Mouse (Mus musculus): ENCODE results near the gene Tagap1. TPM values are rescaled to one million over a fixed set of nuclear protein-coding genes. Genes with fewer than 3 reads are reported as not detected.
"Not testable (repeated sequence)": the region's sequence is repeated elsewhere in the genome, so short reads cannot be mapped to it uniquely, and the experiment has no call there.

Tagap1 gene
- polyA plus RNA-seq, 1 experiment from 2014 or later: 31.1 TPM

- not testable (repeated sequence) for H3K4me2 ChIP-seq (ENCODE audit: low read depth, low read length); H3K4me3 ChIP-seq (ENCODE audit: low read length); H3K9ac ChIP-seq (ENCODE audit: low read length); H3K27ac ChIP-seq (ENCODE audit: low read length); H3K36me3 ChIP-seq (ENCODE audit: control insufficient read depth, insufficient read depth); H3K4me1 ChIP-seq (ENCODE audit: control insufficient read depth, insufficient read depth, low read length); ATAC-seq (replicated peaks; ENCODE audit: extremely low read depth, insufficient read depth, low FRiP score); H3K27me3 ChIP-seq (ENCODE audit: control insufficient read depth, insufficient read depth, low read length); H3K9me3 ChIP-seq (replicated peaks; ENCODE audit: control insufficient read depth, low read length)
- no CpG with 5 or more reads among the region's 1 CpGs for WGBS
Observed at GRCm38 (mm10) chr17:6967673-6968072, 6.7 kb upstream of the Tagap1 start.

DNA sequence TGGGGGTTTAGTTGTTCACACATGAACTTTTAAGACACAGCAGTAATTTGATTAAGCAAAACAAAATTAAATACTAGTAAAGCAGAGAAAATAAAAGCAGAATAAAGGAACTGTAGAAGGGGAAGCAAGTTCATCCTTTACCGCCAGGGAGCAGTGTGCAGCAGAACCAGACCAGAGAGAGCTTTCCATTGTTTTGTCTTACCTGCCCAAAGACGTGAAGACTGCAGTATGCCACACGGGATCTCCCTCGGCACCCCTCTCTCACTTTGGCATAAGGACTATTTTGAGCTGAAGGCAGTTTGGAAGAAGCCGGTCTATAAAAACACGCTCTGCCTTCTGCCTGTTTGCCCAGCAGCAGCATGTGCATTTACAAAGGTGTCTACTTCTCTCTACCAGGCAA lies 4.4 kb upstream of the Tagap1 start:
- not testable (repeated sequence) for H3K4me2 ChIP-seq (ENCODE audit: low read depth, low read length); H3K36me3 ChIP-seq (ENCODE audit: control insufficient read depth, insufficient read depth); H3K27me3 ChIP-seq (ENCODE audit: control insufficient read depth, insufficient read depth, low read length); H3K27ac ChIP-seq (ENCODE audit: low read length); H3K9ac ChIP-seq (ENCODE audit: low read length); H3K4me1 ChIP-seq (ENCODE audit: control insufficient read depth, insufficient read depth, low read length); H3K9me3 ChIP-seq (replicated peaks; ENCODE audit: control insufficient read depth, low read length); ATAC-seq (replicated peaks; ENCODE audit: extremely low read depth, insufficient read depth, low FRiP score); H3K4me3 ChIP-seq (ENCODE audit: low read length)
- 9% methylated on average over 5 of the region's 6 CpGs for WGBS

GRCm38 (mm10) chr17:6962936-6963335 lies 2.0 kb upstream of the Tagap1 start:
- not testable (repeated sequence) for H3K27ac ChIP-seq (ENCODE audit: low read length); H3K4me1 ChIP-seq (ENCODE audit: control insufficient read depth, insufficient read depth, low read length); H3K9me3 ChIP-seq (replicated peaks; ENCODE audit: control insufficient read depth, low read length); H3K9ac ChIP-seq (ENCODE audit: low read length); H3K36me3 ChIP-seq (ENCODE audit: control insufficient read depth, insufficient read depth); H3K4me3 ChIP-seq (ENCODE audit: low read length); H3K27me3 ChIP-seq (ENCODE audit: control insufficient read depth, insufficient read depth, low read length); H3K4me2 ChIP-seq (ENCODE audit: low read depth, low read length); ATAC-seq (replicated peaks; ENCODE audit: extremely low read depth, insufficient read depth, low FRiP score)
- WGBS: 33% methylated on average over 4 of the region's 4 CpGs

DNA sequence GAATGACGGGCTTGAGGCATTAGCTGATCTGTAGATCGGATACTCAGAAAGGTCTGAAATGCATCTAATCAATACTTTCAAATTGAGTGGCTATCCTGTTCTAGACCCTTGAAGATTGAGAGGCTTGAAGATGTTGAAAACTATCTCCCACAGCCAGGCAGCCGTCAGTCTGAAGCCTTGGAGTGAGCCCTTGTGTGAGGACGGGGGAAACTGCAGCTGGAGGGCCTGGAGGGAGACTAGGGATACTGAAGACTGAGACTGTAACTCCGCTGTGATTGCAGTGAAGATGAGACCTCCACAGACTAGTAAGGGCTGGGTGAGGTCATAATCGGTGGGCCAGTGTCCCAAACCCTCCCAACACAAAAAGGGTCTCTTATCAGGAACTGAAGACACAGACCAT lies 1.4 kb upstream of the Tagap1 start:
- H3K27me3 ChIP-seq (ENCODE audit: control insufficient read depth, insufficient read depth, low read length); H3K36me3 ChIP-seq (ENCODE audit: control insufficient read depth, insufficient read depth); H3K4me3 ChIP-seq (ENCODE audit: low read length); H3K4me1 ChIP-seq (ENCODE audit: control insufficient read depth, insufficient read depth, low read length); H3K9ac ChIP-seq (ENCODE audit: low read length); H3K4me2 ChIP-seq (ENCODE audit: low read depth, low read length); H3K9me3 ChIP-seq (replicated peaks; ENCODE audit: control insufficient read depth, low read length); ATAC-seq (replicated peaks; ENCODE audit: extremely low read depth, insufficient read depth, low FRiP score); H3K27ac ChIP-seq (ENCODE audit: low read length): not testable (repeated sequence)
- whole genome bisulfite sequencing: 78% methylated on average over 3 of the region's 6 CpGs

DNA sequence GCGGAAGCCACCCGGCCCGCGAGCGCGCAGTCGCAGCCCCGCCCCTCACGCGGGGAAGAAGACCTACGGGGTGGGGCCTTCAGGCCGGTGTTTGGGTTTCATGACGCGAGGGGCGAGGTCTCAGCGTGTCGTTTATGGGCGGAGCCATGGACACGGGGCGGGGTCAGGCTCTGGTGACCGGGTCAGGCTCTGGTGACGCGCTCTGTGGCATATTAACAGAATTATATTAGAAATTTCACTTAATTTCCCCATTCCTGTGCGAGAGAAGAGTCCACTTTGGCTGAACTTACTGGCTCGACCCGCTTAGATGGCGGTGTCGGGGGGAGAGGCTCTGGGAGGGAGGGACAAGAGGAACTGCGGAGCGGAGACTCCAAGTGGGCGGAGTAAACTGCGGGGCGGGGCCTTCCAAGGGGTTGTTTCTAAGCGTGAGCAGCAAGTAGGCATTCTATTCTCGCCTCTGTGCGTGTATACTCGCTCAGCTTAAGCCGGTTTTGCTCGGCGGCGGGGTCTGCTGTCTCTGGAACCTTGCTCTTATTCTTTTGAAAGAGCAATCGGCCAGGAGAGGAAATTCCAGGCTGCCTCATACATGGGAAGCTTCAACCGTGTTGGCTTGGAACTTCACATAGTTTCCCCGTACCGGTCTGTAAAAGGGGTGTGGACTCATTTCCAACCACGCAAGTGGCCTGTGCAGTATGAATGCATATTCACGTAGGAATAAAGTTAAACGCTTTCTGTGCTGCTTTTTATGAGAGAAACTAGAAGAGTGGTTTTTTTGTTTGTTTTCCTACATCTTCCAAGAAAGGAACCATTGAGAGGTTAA lies 435 bp upstream of the Tagap1 start:
- H3K9ac ChIP-seq (ENCODE audit: low read length); H3K4me1 ChIP-seq (ENCODE audit: control insufficient read depth, insufficient read depth, low read length); H3K9me3 ChIP-seq (replicated peaks; ENCODE audit: control insufficient read depth, low read length); H3K36me3 ChIP-seq (ENCODE audit: control insufficient read depth, insufficient read depth); H3K27me3 ChIP-seq (ENCODE audit: control insufficient read depth, insufficient read depth, low read length): not testable (repeated sequence)
- under 1% methylated on average over 16 of the region's 48 CpGs for WGBS
- peak; percentile 97 for ATAC-seq (replicated peaks; ENCODE audit: extremely low read depth, insufficient read depth, low FRiP score)
- H3K27ac ChIP-seq (ENCODE audit: low read length): peak overlapping the region; percentile 25; the same call in 1 of the 2 replicates
- H3K4me3 ChIP-seq (ENCODE audit: low read length): peak overlapping the region; percentile 38
- H3K4me2 ChIP-seq (ENCODE audit: low read depth, low read length): peak overlapping the region; percentile 56

DNA sequence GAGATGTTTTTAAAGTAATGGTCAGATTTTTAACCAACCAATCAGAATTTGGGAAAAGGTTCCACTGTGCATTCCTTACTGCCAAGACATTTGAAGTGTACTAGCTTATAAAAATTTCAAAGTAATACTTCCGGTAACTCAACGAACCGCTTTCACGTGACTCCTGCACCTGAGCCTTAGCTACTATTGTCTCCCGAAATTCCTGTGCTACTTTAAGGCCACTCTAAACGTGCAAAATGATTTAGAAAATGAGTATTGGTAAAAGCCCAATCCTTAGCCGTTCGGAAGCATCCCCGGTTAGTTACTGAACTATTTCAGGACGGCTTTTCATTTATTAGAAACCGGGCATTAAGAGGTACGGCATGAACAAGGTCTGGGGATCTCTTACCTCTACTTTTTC lies 607 bp downstream of the Tagap1 start:
- under 1% methylated on average over 12 of the region's 12 CpGs for WGBS
- not testable (repeated sequence) for H3K9me3 ChIP-seq (replicated peaks; ENCODE audit: control insufficient read depth, low read length); H3K36me3 ChIP-seq (ENCODE audit: control insufficient read depth, insufficient read depth); H3K27ac ChIP-seq (ENCODE audit: low read length); H3K27me3 ChIP-seq (ENCODE audit: control insufficient read depth, insufficient read depth, low read length); H3K4me1 ChIP-seq (ENCODE audit: control insufficient read depth, insufficient read depth, low read length); ATAC-seq (replicated peaks; ENCODE audit: extremely low read depth, insufficient read depth, low FRiP score)
- Histone ChIP-seq H3K4me2 (ENCODE audit: low read depth, low read length) (peak overlapping the region; percentile 55), H3K4me3 (ENCODE audit: low read length) (peak overlapping the region; percentile 59), H3K9ac (ENCODE audit: low read length) (peak overlapping the region; percentile 71)

DNA sequence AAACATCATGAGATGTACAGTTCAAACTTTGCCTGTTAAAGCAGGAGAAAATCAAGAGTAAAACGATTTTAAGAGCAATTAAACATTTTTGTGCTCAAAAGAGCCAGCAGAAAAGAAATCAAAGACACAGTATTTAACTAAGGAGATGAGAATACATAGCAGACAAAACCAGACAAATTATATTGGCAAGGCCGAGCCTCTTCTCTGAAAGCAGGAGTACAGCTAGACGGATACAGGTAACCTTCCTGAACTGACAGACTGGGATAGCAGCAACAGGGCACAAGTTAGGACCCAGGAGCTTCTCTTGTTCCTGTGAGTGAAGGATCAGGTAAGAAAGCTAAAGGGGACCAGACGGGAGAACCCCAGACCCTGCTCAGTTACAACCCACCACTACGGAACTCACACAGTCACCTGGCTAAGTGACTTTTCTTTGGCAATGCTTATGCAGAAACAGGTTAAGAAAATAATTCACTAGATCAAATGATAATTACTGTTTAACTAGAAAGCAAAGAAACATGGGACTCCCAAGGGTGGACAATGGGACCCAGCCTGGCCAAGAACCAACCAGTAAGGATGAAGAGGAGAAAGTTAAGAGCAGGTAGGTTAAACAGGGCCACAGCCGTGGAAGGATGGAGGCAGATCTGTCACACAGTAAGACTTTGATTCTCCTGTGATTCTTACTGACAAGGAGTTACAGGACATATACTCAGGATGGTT lies 1.3 kb downstream of the Tagap1 start:
- ATAC-seq (replicated peaks; ENCODE audit: extremely low read depth, insufficient read depth, low FRiP score); H3K9ac ChIP-seq (ENCODE audit: low read length); H3K9me3 ChIP-seq (replicated peaks; ENCODE audit: control insufficient read depth, low read length); H3K27ac ChIP-seq (ENCODE audit: low read length); H3K4me1 ChIP-seq (ENCODE audit: control insufficient read depth, insufficient read depth, low read length); H3K27me3 ChIP-seq (ENCODE audit: control insufficient read depth, insufficient read depth, low read length); H3K36me3 ChIP-seq (ENCODE audit: control insufficient read depth, insufficient read depth): not testable (repeated sequence)
- Histone ChIP-seq H3K4me2 (ENCODE audit: low read depth, low read length) (peak overlapping the region; percentile 55), H3K4me3 (ENCODE audit: low read length) (peak overlapping the region; percentile 59)
- 59% methylated on average over 3 of the region's 6 CpGs for WGBS

DNA sequence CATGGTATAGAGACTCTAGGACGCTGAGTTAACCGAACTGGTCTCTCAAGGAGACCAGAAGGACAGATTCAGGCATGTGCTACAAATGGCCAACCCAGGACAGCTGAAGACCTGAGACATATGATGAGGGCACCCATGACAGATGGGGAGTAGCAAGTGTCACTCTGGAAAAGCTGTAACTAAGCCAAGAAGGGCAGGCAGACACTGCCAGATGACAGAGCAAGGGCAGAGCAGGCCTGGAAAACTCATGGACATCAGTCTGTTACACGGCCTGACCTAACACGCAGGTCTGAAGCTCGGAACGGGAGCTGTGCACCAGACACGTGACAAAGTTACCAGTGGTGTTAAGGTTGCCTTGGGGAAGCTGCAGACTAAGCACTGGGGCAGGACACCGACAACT lies 2.1 kb downstream of the Tagap1 start:
- H3K4me1 ChIP-seq (ENCODE audit: control insufficient read depth, insufficient read depth, low read length); H3K9ac ChIP-seq (ENCODE audit: low read length); H3K36me3 ChIP-seq (ENCODE audit: control insufficient read depth, insufficient read depth); H3K4me2 ChIP-seq (ENCODE audit: low read depth, low read length); H3K9me3 ChIP-seq (replicated peaks; ENCODE audit: control insufficient read depth, low read length); H3K4me3 ChIP-seq (ENCODE audit: low read length); H3K27ac ChIP-seq (ENCODE audit: low read length); H3K27me3 ChIP-seq (ENCODE audit: control insufficient read depth, insufficient read depth, low read length); ATAC-seq (replicated peaks; ENCODE audit: extremely low read depth, insufficient read depth, low FRiP score): not testable (repeated sequence)
- WGBS: 60% methylated on average over 6 of the region's 8 CpGs

DNA sequence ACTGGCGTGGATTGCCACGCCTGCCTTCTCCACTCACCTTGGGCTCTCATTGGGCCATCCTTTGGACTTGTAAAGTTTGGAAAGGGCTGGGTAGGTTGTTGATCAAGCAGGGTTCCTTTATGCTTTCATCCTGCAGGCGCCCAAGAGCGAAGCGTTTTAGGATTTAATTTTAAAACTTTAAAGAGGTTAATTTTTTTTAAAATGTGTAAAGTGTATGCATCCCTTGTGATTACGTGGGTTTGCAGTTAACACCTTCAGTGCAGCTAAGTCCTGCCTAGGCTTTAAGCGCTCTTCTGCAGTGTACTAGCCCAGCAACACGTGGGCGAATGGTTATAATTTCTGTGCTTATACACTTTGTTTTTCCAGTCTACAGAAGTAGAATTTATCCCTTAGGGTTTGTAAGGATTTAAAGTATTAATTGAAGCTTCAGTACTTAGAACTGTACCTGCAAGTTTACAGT lies 12.2 kb downstream of the Tagap1 start:
- WGBS: 7% methylated on average over 9 of the region's 9 CpGs
- H3K9me3 ChIP-seq (replicated peaks; ENCODE audit: control insufficient read depth, low read length); H3K27me3 ChIP-seq (ENCODE audit: control insufficient read depth, insufficient read depth, low read length); H3K36me3 ChIP-seq (ENCODE audit: control insufficient read depth, insufficient read depth); H3K4me1 ChIP-seq (ENCODE audit: control insufficient read depth, insufficient read depth, low read length): not testable (repeated sequence)
- Histone ChIP-seq H3K27ac (ENCODE audit: low read length) (peak overlapping the region; percentile 88), H3K9ac (ENCODE audit: low read length) (peak overlapping the region; percentile 75), H3K4me3 (ENCODE audit: low read length) (peak overlapping the region; percentile 66), H3K4me2 (ENCODE audit: low read depth, low read length) (peak overlapping the region; percentile 68)
- 0 out of 2 replicates have a peak, but pooled peaks have one; percentile 38 for ATAC-seq (replicated peaks; ENCODE audit: extremely low read depth, insufficient read depth, low FRiP score)

Measured in heart, embryonic 16.5 days (tissue).